Comparison of ENCODE assay signal across 20 mouse cellular contexts in the genomic region with DNA sequence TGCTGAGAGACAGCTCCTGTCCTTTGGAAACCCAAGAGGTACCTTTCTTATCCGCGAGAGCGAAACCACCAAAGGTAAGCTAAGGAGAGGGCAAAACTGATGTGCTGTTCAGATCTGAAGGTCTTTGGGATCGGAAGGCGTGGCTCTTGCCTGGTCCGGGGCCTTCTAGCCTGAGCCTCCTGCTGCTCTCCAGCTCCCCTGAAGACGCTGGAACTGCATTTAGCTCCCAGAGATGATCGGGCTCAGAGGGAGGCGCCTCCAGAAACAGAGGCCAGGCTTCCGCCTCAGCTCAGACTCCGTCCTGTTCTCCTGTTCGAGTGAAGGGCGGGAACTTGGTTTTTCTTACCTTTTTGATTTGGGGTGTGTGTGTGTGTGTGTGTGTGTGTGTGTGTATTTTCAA.
A peak's percentile ranks its signal among the peaks of the same experiment; 100 is the strongest.
DNase-seq lines count a peak whose midpoint lies in the region; ATAC-seq lines count a peak whose summit lies in the region.
"Had no signal": no experiment of that assay in that cellular context is flagged by ENCODE, and none has a peak within 500 bp of the region (broad histone marks: within the 10 kb centered on the region; RNA-seq: fewer than 3 reads in every experiment).

No protein-coding gene starts in this region.

- H3K4me1 ChIP-seq in hindbrain, embryonic 13.5 days (replicated peaks), result peaks cover 79% of the 10 kb centered on the region
- H3K4me1 ChIP-seq in hindbrain, embryonic 10.5 days (replicated peaks), result peaks cover 36% of the 10 kb centered on the region
- peaks cover 18% of the 10 kb centered on the region for H3K4me1 ChIP-seq in midbrain, embryonic 14.5 days (ENCODE audit: control insufficient read depth, insufficient read depth, low read length)
- H3K4me1 ChIP-seq in midbrain, embryonic 11.5 days (ENCODE audit: control insufficient read depth, insufficient read depth, low read length), result peaks cover 13% of the 10 kb centered on the region
- H3K4me1 ChIP-seq in limb, embryonic 10.5 days, result peaks cover 57% of the 10 kb centered on the region
- peaks cover 66% of the 10 kb centered on the region for H3K4me1 ChIP-seq in neural tube, embryonic 15.5 days

- H3K27ac ChIP-seq in hindbrain, embryonic 13.5 days, result peak overlapping the region; percentile 84
- H3K27ac ChIP-seq in hindbrain, embryonic 10.5 days, result no peak overlapping the region
- H3K27ac ChIP-seq in midbrain, embryonic 14.5 days (replicated peaks; ENCODE audit: low read depth, low read length), result 0 out of 2 replicates have a peak overlapping the region, but pooled peaks have one; percentile 15
- no peak overlapping the region for H3K27ac ChIP-seq in midbrain, embryonic 11.5 days (ENCODE audit: low read depth, low read length)
- peak overlapping the region; percentile 28 for H3K27ac ChIP-seq in limb, embryonic 10.5 days
- peak overlapping the region; percentile 74; the same call in 1 of the 2 replicates for H3K27ac ChIP-seq in neural tube, embryonic 15.5 days (replicated peaks)

- peak overlapping the region; percentile 46 for H3K9ac ChIP-seq in hindbrain, embryonic 13.5 days
- no peak overlapping the region for H3K9ac ChIP-seq in midbrain, embryonic 14.5 days (replicated peaks; ENCODE audit: low read length)
- no peak overlapping the region for H3K9ac ChIP-seq in midbrain, embryonic 11.5 days (ENCODE audit: low read length)
- no peak overlapping the region for H3K9ac ChIP-seq in neural tube, embryonic 15.5 days (replicated peaks)
- H3K9ac ChIP-seq: embryonic facial prominence, embryonic 13.5 days had no signal

- ATAC-seq in hindbrain, embryonic 13.5 days (ENCODE audit: low FRiP score), result no peak
- ATAC-seq in midbrain, embryonic 14.5 days (ENCODE audit: low FRiP score, low TSS enrichment), result no peak
- no peak for ATAC-seq in midbrain, embryonic 11.5 days (ENCODE audit: low FRiP score)
- no peak for ATAC-seq in neural tube, embryonic 15.5 days (ENCODE audit: low FRiP score)
- ATAC-seq: forebrain, embryonic 14.5 days had no signal

- H3K4me2 ChIP-seq in hindbrain, embryonic 13.5 days, result no peak overlapping the region
- no peak overlapping the region for H3K4me2 ChIP-seq in midbrain, embryonic 14.5 days (ENCODE audit: low read length)
- no peak overlapping the region for H3K4me2 ChIP-seq in midbrain, embryonic 11.5 days
- H3K4me2 ChIP-seq in neural tube, embryonic 15.5 days, result no peak overlapping the region
- H3K4me2 ChIP-seq: embryonic facial prominence, embryonic 13.5 days had no signal

- no peaks in the 10 kb centered on the region for H3K9me3 ChIP-seq in hindbrain, embryonic 13.5 days
- H3K9me3 ChIP-seq in hindbrain, embryonic 10.5 days, result no peaks in the 10 kb centered on the region
- H3K9me3 ChIP-seq in midbrain, embryonic 14.5 days (ENCODE audit: control insufficient read depth, low read length), result no peaks in the 10 kb centered on the region
- H3K9me3 ChIP-seq in midbrain, embryonic 11.5 days (ENCODE audit: control insufficient read depth, low read length), result no peaks in the 10 kb centered on the region
- no peaks in the 10 kb centered on the region for H3K9me3 ChIP-seq in limb, embryonic 10.5 days (replicated peaks)
- H3K9me3 ChIP-seq in neural tube, embryonic 15.5 days (replicated peaks), result no peaks in the 10 kb centered on the region
- H3K9me3 ChIP-seq: embryonic facial prominence, embryonic 13.5 days; G1E; heart, embryonic 10.5 days had no signal

- DNase-seq in hindbrain, embryonic 10.5 days (ENCODE audit: low spot score), result no peak
- DNase-seq in midbrain, embryonic 14.5 days, result no peak
- no peak for DNase-seq in midbrain, embryonic 11.5 days (ENCODE audit: low spot score, missing footprints)
- DNase-seq in limb, embryonic 10.5 days (ENCODE audit: low spot score), result no peak
- no peak for DNase-seq in thymus, postnatal 36 days
- DNase-seq: adrenal gland, postnatal 10 days; cerebellum, adult 18-20 months; cerebellum, postnatal 14 days; gastrocnemius, postnatal 10 days; kidney, adult 2 months; kidney, postnatal 10 days; spleen, adult 18-20 months; thymus, postnatal 14 days had no signal

- H3K27me3 ChIP-seq in hindbrain, embryonic 13.5 days, result no peaks in the 10 kb centered on the region
- H3K27me3 ChIP-seq in hindbrain, embryonic 10.5 days (ENCODE audit: insufficient read depth, poor library complexity, severe bottlenecking), result no peaks in the 10 kb centered on the region
- no peaks in the 10 kb centered on the region for H3K27me3 ChIP-seq in midbrain, embryonic 14.5 days (ENCODE audit: control insufficient read depth, insufficient read depth, low read length)
- H3K27me3 ChIP-seq in midbrain, embryonic 11.5 days (ENCODE audit: control insufficient read depth, insufficient read depth, low read length), result no peaks in the 10 kb centered on the region
- no peaks in the 10 kb centered on the region for H3K27me3 ChIP-seq in limb, embryonic 10.5 days (ENCODE audit: low read depth, poor library complexity, severe bottlenecking)
- H3K27me3 ChIP-seq in neural tube, embryonic 15.5 days (replicated peaks), result no peaks in the 10 kb centered on the region
- H3K27me3 ChIP-seq: embryonic facial prominence, embryonic 13.5 days had no signal

- no peak overlapping the region for H3K4me3 ChIP-seq in hindbrain, embryonic 13.5 days
- H3K4me3 ChIP-seq in hindbrain, embryonic 10.5 days, result no peak overlapping the region
- H3K4me3 ChIP-seq in midbrain, embryonic 14.5 days (replicated peaks; ENCODE audit: low read depth, low read length), result no peak overlapping the region
- no peak overlapping the region for H3K4me3 ChIP-seq in midbrain, embryonic 11.5 days (ENCODE audit: low read depth, low read length)
- no peak overlapping the region for H3K4me3 ChIP-seq in limb, embryonic 10.5 days
- no peak overlapping the region for H3K4me3 ChIP-seq in neural tube, embryonic 15.5 days (replicated peaks)
- H3K4me3 ChIP-seq: embryonic facial prominence, embryonic 13.5 days; erythroblast, embryonic 14.5 days; heart, embryonic 10.5 days had no signal

- peaks cover 29% of the 10 kb centered on the region for H3K36me3 ChIP-seq in hindbrain, embryonic 13.5 days
- H3K36me3 ChIP-seq in hindbrain, embryonic 10.5 days, result peaks cover 57% of the 10 kb centered on the region
- peaks cover 37% of the 10 kb centered on the region for H3K36me3 ChIP-seq in midbrain, embryonic 14.5 days (ENCODE audit: control insufficient read depth, insufficient read depth, low read length)
- peaks cover 2% of the 10 kb centered on the region; the same call in 1 of the 2 replicates for H3K36me3 ChIP-seq in midbrain, embryonic 11.5 days (ENCODE audit: control insufficient read depth, insufficient read depth, low read length)
- peaks cover 20% of the 10 kb centered on the region for H3K36me3 ChIP-seq in limb, embryonic 10.5 days
- peaks cover 27% of the 10 kb centered on the region for H3K36me3 ChIP-seq in neural tube, embryonic 15.5 days

- WGBS in hindbrain, embryonic 13.5 days, result 81% methylated on average over 13 of the region's 13 CpGs
- 84% methylated on average over 13 of the region's 13 CpGs for WGBS in hindbrain, embryonic 10.5 days
- 83% methylated on average over 13 of the region's 13 CpGs for WGBS in midbrain, embryonic 14.5 days
- WGBS in midbrain, embryonic 11.5 days, result 85% methylated on average over 13 of the region's 13 CpGs
- 90% methylated on average over 13 of the region's 13 CpGs for WGBS in limb, embryonic 10.5 days
- WGBS in neural tube, embryonic 15.5 days, result 90% methylated on average over 13 of the region's 13 CpGs

Comparison
In these comparisons a context has a peak if more than half of its experiments do, and no peak if none do; other contexts are left out.
1. H3K27ac ChIP-seq: peak in hindbrain, embryonic 13.5 days (single experiment), midbrain, embryonic 14.5 days (single experiment), limb, embryonic 10.5 days (single experiment) and neural tube, embryonic 15.5 days (single experiment); none in hindbrain, embryonic 10.5 days (single experiment) and midbrain, embryonic 11.5 days (single experiment).